Mouse (Mus musculus): ENCODE data around the gene Tbc1d24.

Gene Tbc1d24

GRCm38 (mm10) chr17:24205284-24205888, at the start of gene Tbc1d24:
Gene Tbc1d24, minus strand, starts transcription at chr17:24205562.
- no peak for TF ChIP-seq GATA4 (IDR thresholded peaks at IDR 0.05; ENCODE audit: insufficient replicate concordance, low read length)

GRCm38 (mm10) chr17:24252329-24252728, 47.0 kb upstream of the Tbc1d24 start:
- no peak for TF ChIP-seq GATA4 (IDR thresholded peaks at IDR 0.05; ENCODE audit: insufficient replicate concordance, low read length)

- peak; percentile 3; the same call in 1 of the 2 replicates for TF ChIP-seq GATA4 (IDR thresholded peaks at IDR 0.05; ENCODE audit: insufficient replicate concordance, low read length)
Observed at GRCm38 (mm10) chr17:24251320-24252069, 46.1 kb upstream of the Tbc1d24 start, which contains the start of gene Ccnf. Gene Ccnf, minus strand, starts transcription at chr17:24251484.

- TF ChIP-seq GATA4 (IDR thresholded peaks at IDR 0.05; ENCODE audit: insufficient replicate concordance, low read length): no peak
Observed at GRCm38 (mm10) chr17:24250988-24251319, 45.6 kb upstream of the Tbc1d24 start.

GRCm38 (mm10) chr17:24248641-24249040, 43.3 kb upstream of the Tbc1d24 start:
- TF ChIP-seq GATA4 (IDR thresholded peaks at IDR 0.05; ENCODE audit: insufficient replicate concordance, low read length): no peak

GRCm38 (mm10) chr17:24244061-24244460, 38.7 kb upstream of the Tbc1d24 start:
- TF ChIP-seq GATA4 (IDR thresholded peaks at IDR 0.05; ENCODE audit: insufficient replicate concordance, low read length): no peak

- no peak for TF ChIP-seq GATA4 (IDR thresholded peaks at IDR 0.05; ENCODE audit: insufficient replicate concordance, low read length)
Observed at GRCm38 (mm10) chr17:24243311-24243969, 38.1 kb upstream of the Tbc1d24 start.

GRCm38 (mm10) chr17:24236921-24237320, 31.6 kb upstream of the Tbc1d24 start:
- TF ChIP-seq GATA4 (IDR thresholded peaks at IDR 0.05; ENCODE audit: insufficient replicate concordance, low read length): no peak

GRCm38 (mm10) chr17:24236479-24236878, 31.1 kb upstream of the Tbc1d24 start:
- TF ChIP-seq GATA4 (IDR thresholded peaks at IDR 0.05; ENCODE audit: insufficient replicate concordance, low read length): no peak

GRCm38 (mm10) chr17:24227941-24228340, 22.6 kb upstream of the Tbc1d24 start:
- TF ChIP-seq GATA4 (IDR thresholded peaks at IDR 0.05; ENCODE audit: insufficient replicate concordance, low read length): no peak

- no peak for TF ChIP-seq GATA4 (IDR thresholded peaks at IDR 0.05; ENCODE audit: insufficient replicate concordance, low read length)
Observed at GRCm38 (mm10) chr17:24226721-24227120, 21.4 kb upstream of the Tbc1d24 start.

- TF ChIP-seq GATA4 (IDR thresholded peaks at IDR 0.05; ENCODE audit: insufficient replicate concordance, low read length): no peak
Observed at GRCm38 (mm10) chr17:24225851-24226250, 20.5 kb upstream of the Tbc1d24 start.

- TF ChIP-seq GATA4 (IDR thresholded peaks at IDR 0.05; ENCODE audit: insufficient replicate concordance, low read length): no peak
Observed at GRCm38 (mm10) chr17:24224741-24225140, 19.4 kb upstream of the Tbc1d24 start.

- TF ChIP-seq GATA4 (IDR thresholded peaks at IDR 0.05; ENCODE audit: insufficient replicate concordance, low read length): no peak
Observed at GRCm38 (mm10) chr17:24223513-24223912, 18.2 kb upstream of the Tbc1d24 start.

- no peak for TF ChIP-seq GATA4 (IDR thresholded peaks at IDR 0.05; ENCODE audit: insufficient replicate concordance, low read length)
Observed at GRCm38 (mm10) chr17:24222653-24223052, 17.3 kb upstream of the Tbc1d24 start.
